Mouse (Mus musculus) MEL-GATA-1-ER (cell line): Measurements from ENCODE around the gene Ifitm10.
"Not testable (repeated sequence)": the region's sequence is repeated elsewhere in the genome, so short reads cannot be mapped to it uniquely, and the experiment has no call there.

Experiments
- DNase-seq: peaks from one replicate; pipeline ENCODE4 v3.0.0-alpha.2; 2012; ENCODE audit warnings: low read depth; ENCODE audit errors: extremely low read depth

Ifitm10 gene

DNA sequence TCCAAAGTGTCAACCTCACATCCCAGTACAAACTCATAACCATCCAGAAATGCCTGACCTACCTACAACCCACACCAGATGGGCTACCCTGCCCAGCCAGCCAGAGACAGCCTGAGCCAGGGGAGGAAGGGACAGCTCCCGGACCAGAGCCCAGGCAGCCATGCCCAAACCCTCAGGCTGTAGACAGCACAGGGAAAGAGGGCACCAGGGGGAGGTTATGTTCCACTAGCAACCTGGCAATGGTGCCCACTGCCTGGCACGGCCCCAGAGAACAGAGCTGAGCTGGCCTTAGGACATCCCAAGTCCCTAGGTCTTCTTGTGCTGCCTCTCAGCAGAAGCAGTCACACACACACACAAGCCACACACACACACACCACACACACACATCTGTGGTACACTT is 4.7 kb downstream of the Ifitm10 start:
- no peak for DNase-seq

DNA sequence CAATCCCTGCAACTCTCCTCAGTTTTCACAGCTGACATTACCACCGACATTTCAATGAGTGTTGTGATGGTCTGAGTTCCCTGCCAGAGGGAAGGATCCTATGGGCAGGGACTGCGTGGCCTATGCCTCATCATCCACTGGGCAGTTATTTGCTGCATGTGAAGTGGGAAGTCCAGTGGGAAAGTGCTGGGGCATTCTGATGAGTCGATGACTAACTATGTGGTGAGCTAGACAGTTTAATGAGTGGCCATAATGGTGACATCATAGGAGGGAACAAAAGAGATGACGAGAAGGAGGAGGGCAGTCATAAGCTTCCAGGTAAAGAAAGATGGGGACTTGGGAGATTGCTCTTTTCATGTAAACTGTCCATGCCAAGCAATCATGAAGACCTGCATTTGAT is 10.4 kb downstream of the Ifitm10 start:
- DNase-seq: no peak

DNA sequence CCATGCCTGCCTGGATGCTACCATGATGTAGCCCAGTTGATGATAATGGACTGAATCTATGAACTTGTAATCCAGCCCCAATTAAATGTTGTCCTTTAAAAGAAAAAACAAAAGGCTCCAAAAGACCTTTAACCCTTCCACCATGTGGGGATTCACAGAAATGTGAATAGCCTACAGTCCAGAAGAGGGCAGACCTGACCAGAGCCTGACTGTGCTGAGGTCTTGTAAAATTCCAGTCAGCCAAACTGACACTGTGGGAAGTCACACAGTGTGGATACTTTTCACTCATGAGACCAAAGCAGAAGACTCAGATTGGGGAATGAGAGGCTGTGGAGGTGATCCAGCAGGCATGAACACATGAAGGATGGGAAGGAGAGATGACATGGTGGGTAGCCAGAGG is 12.8 kb downstream of the Ifitm10 start:
- no peak for DNase-seq

DNA sequence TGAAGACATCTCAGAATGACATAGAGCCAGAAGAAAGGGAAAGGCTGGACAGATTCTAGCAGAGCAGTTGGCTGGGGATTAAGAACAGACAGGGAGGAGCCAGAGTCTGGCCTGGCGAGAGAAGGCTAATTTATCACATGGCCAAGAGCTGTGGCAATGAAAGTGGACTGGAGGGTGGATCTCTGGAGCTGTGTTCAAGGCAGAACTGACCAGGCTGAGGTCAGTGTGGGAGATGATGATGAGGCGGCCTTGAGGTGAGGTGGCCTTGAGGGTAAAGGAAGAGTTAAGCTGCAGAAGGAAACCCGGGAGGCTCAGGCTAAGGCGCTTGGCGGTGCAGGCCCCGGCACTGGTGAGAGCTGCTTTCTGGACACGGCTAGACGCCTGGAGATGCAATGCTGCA is 14.4 kb downstream of the Ifitm10 start:
- DNase-seq: no peak

DNA sequence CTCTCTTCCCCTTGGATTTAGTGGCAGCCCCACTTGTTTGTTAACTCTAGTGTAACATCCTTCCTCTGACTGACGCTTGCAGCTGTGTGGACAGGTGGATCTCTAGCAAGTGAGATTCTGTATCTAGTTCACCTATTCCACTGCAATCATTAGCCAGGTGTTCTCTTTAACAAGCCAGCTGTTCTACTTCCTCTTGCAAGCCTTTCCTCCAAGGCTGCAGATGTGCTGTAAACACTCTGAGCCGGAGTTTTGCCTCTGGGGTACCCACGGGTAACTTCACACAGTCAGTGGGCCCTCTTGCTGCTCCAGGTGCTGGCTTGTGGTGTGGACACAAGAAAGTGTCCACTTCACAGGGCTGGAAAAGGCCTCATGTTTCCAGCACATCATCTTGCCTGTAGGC is 16.0 kb downstream of the Ifitm10 start:
- DNase-seq: no peak

DNA sequence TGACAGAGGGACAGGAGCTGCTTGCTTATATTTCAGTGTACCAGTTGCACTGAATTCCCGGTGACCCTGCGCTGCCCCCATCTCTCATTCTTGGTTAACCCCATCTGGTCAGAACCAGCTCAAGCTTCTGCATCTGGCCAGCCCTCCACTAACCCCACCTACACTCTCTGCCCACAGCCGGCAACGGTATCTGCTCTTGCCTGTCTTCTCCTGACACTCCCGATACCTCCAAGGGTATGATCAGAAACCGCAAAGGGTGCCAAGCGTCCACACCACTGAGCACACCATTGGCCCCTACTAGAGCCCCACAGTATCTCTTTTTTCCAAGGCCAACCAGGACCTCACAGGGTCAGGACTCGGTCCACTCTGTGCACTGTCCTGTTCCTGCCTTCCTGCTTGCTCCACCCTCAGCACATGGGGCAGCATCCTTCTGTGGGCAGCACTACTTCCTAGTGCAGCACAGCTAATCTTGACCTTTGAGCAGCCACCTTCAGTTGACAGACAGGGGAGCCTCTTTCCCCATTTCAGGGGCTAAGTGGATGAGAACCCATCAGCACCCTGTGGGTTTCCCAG is 18.8 kb downstream of the Ifitm10 start:
- DNase-seq: no peak

DNA sequence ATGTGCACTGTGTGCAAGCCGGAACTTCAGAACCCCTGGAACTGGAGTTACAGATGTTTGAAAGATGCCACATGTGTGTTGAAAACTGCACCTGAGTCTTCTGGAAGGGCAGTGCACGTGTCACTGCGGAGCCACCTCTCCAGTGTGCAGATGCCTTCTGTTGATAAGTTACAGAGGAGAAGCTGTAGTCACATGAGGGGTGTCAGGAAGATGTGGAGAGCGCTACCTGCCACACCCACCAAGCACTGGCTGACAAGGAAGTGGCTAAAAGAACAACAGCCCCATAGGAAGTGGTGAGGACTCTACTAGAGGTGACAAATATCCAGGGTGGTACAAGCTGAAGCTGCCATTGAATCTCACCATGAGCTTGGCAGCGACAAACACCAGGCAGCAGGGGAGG is 19.7 kb downstream of the Ifitm10 start:
- peak; percentile 63 for DNase-seq

DNA sequence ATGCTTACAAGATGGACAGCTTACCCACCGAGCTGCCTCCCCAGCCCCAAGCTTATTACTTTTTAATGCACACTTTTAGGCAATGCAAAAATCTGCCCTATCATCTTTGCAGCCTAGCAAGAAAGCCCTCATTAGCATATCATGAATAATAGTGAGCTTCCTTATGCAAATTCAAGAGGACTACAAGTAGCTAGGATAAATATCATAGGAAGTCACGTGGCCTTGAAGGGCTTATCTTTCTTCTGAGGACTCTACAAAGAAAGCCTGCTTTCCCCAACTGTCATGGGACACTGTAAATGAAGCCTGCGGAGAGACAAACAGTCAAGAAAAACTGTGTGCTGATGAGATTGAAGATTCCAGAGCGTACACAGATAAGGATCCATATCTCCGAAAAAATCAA is 22.0 kb downstream of the Ifitm10 start:
- peak; percentile 39 for DNase-seq

DNA sequence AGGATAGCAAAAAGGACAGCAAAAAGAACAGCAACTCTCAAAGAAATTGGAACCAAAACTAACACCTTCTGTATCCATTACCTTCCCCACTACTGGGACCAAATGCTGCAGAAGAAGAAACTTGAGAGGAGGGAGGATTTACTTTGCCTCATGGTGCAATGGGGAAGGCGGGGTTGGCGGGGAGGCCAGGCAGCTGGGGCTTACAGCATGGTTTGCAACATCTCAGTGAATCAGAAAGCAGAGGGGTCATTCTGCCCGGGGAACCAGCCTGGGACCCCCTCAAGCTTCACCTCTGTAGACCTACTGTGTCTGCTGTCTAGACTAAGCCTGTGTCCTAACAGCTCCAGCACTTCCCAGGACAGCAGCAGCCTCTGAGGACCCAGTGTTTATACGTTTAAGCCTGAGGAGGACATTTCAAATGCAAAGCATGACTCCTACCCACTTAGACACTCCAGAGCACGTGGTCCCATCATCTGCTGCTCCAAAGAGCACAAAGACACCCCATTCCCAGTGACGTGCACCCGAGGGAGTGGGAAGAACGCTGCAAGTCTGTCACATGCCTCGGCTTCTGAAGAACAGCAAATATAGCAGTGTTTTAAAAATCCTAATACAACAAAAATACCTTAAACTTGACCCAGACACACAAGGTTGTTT is 24.1 kb downstream of the Ifitm10 start:
- DNase-seq: no peak

DNA sequence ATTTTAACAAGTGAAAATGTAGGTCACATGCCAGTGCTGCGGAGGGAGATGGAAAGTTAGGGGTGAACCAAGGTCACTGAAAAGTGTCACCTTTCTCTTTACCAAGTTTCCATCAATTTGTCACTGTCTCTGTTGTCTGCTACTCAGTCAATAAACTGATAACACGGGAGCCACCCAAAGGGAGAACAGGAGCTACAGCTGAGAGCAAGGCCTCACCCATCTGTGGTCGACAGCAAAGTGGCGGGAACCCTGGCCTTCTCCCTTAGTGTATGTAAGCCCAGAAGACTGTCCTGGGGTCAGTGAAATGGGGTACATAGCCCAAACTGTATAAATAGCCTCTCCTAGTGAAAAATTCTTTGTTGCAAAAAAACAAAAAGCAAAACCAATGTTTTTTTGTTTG is 26.0 kb downstream of the Ifitm10 start:
- DNase-seq: no peak

DNA sequence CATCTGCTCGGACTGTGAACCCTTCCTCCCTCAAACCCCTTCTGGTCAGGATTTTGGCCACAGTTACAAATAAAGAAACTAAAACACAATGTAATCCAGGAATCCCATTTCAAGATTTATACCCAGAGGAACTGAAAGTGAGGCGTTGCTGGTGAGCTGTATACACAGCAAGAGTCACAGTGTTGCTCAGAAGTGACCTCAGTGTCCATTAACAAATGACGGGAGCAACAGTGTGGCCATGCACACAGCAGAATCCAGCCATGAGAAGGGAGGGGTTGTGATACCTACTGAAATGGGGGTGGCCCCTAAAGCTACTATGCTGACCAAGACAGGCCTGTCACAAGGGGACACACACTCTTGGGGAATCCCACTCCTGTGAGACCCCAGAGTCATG is 31.3 kb downstream of the Ifitm10 start:
- no peak for DNase-seq

DNA sequence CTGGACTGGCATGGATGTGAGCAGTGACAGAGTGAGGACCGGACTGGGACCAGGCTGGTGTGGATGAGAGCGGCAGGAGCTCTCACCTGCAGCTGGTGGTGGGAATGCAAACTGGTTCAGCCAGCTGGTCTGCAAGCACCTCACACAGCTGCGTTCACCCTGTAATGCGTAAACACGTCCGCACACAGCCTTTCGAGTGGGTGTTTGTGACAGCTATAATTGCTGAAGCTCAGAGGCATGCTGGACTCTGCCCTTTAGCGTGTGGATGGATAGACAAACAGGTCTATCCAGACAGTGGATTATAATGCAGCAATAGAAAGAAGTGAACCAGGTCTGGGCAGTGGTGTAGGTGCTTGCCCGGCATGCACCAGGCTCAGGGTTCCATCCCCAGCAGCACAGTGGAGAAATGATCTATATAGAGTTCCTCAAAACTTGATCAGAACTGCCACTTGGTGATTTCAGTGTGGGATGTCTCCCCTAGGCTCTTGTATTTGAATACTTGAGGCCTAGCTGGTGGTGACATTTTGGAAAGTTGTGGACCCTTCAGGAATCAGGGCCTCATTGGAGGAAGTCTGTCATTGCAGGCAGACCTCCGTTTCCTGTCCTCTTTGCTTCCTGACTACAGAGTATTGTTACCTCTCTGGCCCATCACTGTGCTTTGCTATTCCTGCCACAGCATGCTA is 31.8 kb downstream of the Ifitm10 start:
- DNase-seq: no peak

DNA sequence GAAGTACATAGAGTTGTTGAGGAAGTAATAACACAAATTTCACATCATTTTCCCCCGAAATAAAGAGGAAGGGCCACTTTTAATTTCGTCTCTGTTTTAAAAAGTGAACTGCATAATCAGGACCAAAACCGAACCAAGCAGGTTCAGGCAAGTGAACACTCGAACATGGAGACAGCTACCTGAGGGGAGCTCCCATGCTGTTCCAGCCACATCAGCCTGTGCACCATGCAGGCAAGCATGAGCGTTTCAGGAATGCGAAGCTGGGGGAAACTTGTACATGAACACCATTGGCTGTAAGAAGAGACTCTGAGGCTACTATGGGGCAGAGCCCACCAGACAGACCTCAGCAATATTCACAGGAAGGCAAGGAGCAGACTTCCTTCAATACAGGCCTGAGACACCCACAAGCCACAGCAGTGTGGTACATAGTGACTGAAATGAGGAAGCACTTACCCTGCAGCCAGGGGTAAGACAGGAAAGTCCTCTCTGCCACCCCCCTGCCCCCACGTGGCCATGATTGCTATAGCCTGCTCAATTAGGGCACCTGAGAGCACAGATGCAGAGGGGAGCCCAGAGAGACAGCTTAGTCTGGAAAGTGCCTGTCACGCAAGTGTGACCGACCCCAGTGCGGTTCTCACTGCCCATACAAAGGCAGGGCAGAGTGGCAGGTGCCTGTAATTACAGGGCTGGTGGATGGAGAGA is 33.1 kb downstream of the Ifitm10 start:
- DNase-seq: peak; percentile 54

DNA sequence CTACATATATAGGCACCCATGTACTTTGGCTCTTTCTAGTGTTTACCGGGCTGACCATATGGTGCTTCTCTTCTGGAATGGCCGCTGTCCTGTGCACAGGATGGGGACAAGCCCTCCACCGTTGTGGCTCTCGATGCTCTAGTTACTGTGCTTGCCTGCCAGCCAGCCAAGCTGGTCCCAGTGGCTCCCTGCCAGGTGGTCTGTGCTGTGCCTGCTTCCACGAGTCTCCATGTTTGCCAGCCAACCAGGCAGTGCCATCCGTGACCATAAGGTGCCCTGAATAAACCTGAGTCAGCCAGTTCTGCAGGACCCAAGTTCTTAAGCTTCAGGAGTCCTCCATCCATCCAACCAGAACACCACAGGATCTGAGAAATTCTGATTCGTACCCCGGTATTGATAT is 38.4 kb downstream of the Ifitm10 start:
- DNase-seq: no peak

DNA sequence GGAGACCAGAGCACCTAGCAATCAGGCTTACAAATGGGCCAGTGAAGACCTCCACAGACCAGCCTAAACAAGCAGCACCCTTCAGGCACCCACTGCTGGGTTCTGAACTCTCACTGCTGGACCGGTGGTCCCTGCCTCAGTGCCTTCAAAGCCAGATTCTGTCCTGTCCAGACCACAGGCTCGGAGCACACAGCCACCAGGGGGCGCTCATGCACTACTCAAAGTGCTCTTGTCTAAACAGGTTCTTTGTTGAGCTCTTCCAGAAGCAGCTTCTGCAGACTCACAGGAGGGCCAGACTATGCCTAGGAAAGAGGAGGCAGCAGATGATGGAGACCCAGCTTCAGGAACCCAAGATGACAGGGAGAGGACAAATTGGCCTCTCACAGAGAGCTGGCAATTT is 39.3 kb downstream of the Ifitm10 start:
- peak; percentile 57 for DNase-seq

DNA sequence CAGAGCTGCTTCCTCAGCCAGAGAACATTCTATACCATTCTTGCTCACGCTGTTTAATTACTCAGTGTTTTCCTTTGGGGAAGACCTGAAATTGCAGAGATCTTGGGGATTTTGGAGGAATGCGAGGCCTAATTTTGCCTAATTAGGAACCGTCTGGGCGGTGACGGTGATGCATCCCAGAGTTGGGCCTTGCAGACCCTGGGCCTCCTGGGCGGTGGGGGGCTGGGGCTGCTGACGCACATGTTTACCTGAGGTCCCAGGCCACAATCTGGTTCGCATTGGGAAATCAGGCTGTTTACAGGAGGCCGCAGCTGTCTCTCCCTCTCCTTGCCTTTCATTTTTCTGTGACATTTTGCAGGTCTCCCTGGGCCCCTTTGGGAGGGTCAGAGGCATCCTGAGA is 40.8 kb downstream of the Ifitm10 start:
- not testable (repeated sequence) for DNase-seq

DNA sequence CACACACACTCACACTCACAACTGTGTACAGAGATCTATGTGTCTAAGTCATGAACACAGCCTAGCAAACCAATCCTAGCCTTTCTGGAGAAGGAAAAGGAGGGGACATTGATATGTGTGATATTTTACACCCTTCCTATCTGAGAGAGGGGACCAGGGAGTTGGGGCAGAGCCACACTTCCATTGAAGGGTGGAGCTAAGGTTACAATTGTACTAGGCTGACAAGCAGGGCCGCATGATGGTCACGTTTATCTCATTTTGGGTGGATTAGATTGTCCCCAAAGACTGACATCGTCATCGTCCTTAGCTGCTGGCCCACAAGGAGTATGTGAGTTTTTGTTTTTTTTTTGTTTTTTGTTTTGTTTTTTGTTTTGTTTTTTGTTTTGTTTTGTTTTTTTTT is 42.3 kb downstream of the Ifitm10 start:
- DNase-seq: no peak

DNA sequence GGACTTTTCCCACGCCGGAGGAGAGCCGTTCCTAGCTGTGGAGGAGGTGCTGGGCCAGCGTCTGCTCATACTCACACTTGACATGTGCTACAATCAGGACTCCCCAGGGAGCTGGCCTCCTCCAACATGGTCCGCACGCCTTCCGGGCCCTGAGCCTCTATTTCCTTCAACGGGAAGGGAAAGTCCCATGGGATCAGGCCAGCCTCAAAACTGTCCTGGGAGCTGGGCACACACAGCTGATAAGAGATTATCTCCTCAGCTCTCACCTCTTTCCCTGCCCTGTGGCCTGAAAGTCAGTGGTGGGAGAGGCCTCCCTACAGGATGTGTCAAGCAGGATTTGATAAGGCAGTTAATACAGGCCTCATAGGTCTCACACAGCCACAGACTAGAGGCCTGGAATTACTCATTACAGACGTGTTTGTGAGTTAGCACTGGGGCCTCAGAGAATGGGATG is 43.3 kb downstream of the Ifitm10 start:
- DNase-seq: no peak

DNA sequence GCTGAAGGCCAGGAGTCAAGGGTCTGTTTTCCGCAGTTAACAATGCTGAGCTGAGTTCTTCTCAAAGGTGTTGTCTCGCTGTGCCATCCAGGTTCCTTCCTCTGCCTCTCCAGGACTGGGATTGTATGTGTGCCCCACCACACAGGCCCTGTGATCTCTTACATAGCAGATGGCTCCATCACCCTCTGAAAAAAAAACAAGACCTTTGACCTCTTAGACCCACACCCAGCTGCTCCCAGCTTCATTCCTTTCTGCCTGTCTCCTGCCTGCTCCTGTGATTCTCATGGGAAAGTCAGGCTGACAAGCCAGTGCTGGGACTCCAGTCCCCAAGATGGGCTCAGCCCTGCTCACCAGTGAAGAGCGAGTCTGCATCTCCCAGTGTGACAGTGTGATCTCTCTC is 45.0 kb downstream of the Ifitm10 start:
- no peak for DNase-seq

DNA sequence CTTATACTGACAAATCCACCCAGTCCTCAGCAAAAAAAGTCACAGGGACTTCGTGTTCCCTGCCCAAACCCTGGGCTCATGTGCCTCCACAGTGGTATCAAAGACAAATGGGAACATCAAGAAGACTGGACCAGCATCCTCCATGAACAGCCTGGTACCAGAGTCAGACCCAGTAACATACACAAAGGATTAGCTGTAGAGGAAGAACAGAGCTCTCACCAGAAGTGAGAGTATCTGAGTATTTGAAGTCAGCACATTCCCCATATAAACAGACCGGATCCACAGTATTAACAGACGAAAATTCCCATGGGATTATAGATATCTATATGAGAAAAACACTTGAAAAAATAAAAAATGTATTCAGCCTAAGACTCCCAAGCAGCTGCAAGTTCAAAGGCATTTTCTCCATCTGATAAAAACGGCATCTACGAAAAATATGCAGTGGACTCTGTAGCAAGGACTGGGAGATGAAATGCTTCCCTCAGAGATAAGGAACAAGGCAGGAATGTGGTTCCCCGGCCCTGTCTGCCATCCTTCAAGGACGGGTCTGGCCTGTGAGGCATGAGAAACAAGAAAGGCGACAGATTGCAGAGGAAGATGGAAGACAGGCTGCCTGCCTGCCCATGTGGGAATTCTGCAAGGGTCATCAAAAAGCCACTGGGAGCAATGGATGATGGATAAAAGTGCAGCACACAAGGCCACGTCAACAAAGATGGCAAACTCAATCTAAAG is 46.7 kb downstream of the Ifitm10 start:
- no peak for DNase-seq

DNA sequence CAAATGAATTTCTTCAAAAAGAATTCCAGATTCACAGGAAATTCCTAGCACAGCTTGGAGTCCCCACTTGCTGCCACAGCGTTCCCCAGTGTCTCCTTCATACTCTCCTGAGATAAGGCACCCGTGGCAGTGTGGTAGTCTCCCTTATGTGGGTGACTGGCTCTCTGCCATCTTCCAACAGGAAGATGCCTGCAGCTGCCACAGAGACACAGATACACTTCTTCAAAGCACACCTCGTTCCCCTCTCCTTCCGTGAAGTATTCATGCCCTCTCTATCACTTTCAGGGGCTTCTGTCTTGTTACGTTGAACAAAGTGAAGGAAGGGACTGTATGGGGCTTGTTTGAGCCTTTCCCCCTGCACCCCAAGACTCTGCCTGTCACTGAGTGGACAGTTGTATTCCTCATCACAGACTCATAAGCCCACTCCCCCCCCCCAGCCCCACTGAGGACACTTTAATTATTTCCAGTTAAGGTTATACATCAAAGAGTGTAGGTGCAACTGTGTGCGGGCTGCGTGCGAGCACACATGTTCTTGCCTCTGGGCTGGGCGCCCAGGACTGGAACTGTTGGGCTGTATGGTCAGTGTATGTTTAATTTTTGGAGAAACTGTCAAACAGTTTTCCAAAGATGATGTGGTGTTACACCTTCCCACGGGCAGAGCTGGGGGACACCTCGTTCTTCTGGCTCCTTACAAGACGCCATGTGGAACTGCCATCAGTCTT is 50.0 kb downstream of the Ifitm10 start:
- DNase-seq: no peak
